Mouse (Mus musculus) bone marrow, adult 2 months (tissue): ENCODE data around the gene Man2a1.

Experiments
- CTCF ChIP-seq: fragments of 200-500 bp; IDR thresholded peaks from 2 replicates; pipeline ENCODE4 v1.5.1; 2011; ENCODE audit warnings: low read length, control low read depth; ENCODE audit not compliant: control insufficient read depth, insufficient read depth
- POLR2A ChIP-seq: fragments of 200-500 bp; IDR thresholded peaks from 2 replicates; pipeline ENCODE4 v1.6.1; 2011; ENCODE audit warnings: low read depth, mild to moderate bottlenecking, control low read depth, low read length, borderline replicate concordance; ENCODE audit not compliant: control insufficient read depth

GRCm38 (mm10) chr17:64644888-64645605, 44.5 kb downstream of the Man2a1 start:
- TF ChIP-seq CTCF (no peak), POLR2A (no peak)
